Mouse (Mus musculus) gastrocnemius, postnatal 4 days (tissue): Measurements from ENCODE around the gene Litaf. TPM values are rescaled to one million over a fixed set of nuclear protein-coding genes. Genes with fewer than 3 reads are reported as not detected.
"Not testable (repeated sequence)": the region's sequence is repeated elsewhere in the genome, so short reads cannot be mapped to it uniquely, and the experiment has no call there.

Experiments
- DNase-seq, 2 experiments: peaks; one replicate each; pipeline ENCODE4 v3.0.0; 2021 to 2022; ENCODE audit warnings: low spot score in 2 of 2, mixed read lengths in 2 of 2
- total RNA-seq, 2 experiments: library from RNA; stranded (reverse); gene quantifications; 2 replicates each; pipeline ENCODE4 v1.2.3; 2021

Litaf gene
- total RNA-seq, 2 experiments from 2014 or later, result 49.1 to 53.1 TPM

- peak; percentile 91 to 95 for DNase-seq
Measured at GRCm38 (mm10) chr16:10993032-10993744, 72.8 kb downstream of the Litaf start.

GRCm38 (mm10) chr16:10992090-10993031 lies 73.6 kb downstream of the Litaf start:
- peak in 1 of 2 experiments; percentile 49 for DNase-seq

GRCm38 (mm10) chr16:10991737-10992089 lies 74.2 kb downstream of the Litaf start:
- DNase-seq, result no peak

GRCm38 (mm10) chr16:10990763-10991162 lies 75.2 kb downstream of the Litaf start:
- no peak for DNase-seq

- DNase-seq, result no peak
Measured at GRCm38 (mm10) chr16:10989896-10990295, 76.1 kb downstream of the Litaf start.

- no peak for DNase-seq
Measured at GRCm38 (mm10) chr16:10989361-10989760, 76.6 kb downstream of the Litaf start.

- DNase-seq, result no peak
Measured at GRCm38 (mm10) chr16:10988261-10988660, 77.7 kb downstream of the Litaf start.

- no peak for DNase-seq
Measured at GRCm38 (mm10) chr16:10984534-10984933, 81.4 kb downstream of the Litaf start.

- no peak for DNase-seq
Measured at GRCm38 (mm10) chr16:10981493-10982070, 84.4 kb downstream of the Litaf start.

- peak in 1 of 2 experiments; percentile 41 for DNase-seq
Measured at GRCm38 (mm10) chr16:10979064-10979803, 86.7 kb downstream of the Litaf start.

GRCm38 (mm10) chr16:10977877-10978276 lies 88.1 kb downstream of the Litaf start:
- DNase-seq, result no peak

- DNase-seq, result no peak
Measured at GRCm38 (mm10) chr16:10976202-10976631, 89.7 kb downstream of the Litaf start.

- peak; percentile 86 to 100 for DNase-seq
Measured at GRCm38 (mm10) chr16:10974939-10975338, 91.0 kb downstream of the Litaf start.

- DNase-seq, result peak in 1 of 2 experiments; percentile 67
Measured at GRCm38 (mm10) chr16:10974037-10974446, 91.9 kb downstream of the Litaf start.

GRCm38 (mm10) chr16:10972259-10972658 lies 93.7 kb downstream of the Litaf start:
- no peak for DNase-seq

- not testable (repeated sequence) for DNase-seq
Measured at GRCm38 (mm10) chr16:10969944-10970343, 96.0 kb downstream of the Litaf start.

GRCm38 (mm10) chr16:10969342-10969741 lies 96.6 kb downstream of the Litaf start:
- DNase-seq, result no peak

- DNase-seq, result no peak
Measured at GRCm38 (mm10) chr16:10968299-10968698, 97.7 kb downstream of the Litaf start.

GRCm38 (mm10) chr16:10967756-10968155 lies 98.2 kb downstream of the Litaf start:
- DNase-seq, result no peak

GRCm38 (mm10) chr16:10967013-10967412 lies 98.9 kb downstream of the Litaf start:
- DNase-seq, result no peak

GRCm38 (mm10) chr16:10965034-10965433 lies 100.9 kb downstream of the Litaf start:
- no peak for DNase-seq
